Mouse (Mus musculus) forebrain, embryonic 13.5 days (tissue): ENCODE results near the gene Hspa5. TPM values are rescaled to one million over a fixed set of nuclear protein-coding genes. Genes with fewer than 3 reads are reported as not detected.
"Not testable (repeated sequence)": the region's sequence is repeated elsewhere in the genome, so short reads cannot be mapped to it uniquely, and the experiment has no call there.

Experiments
- ATAC-seq: fragments of 200-750 bp; cut with Nextera tagmentation; 2 replicates; pipeline ENCODE4 v1.8.0; 2017
- H3K27ac ChIP-seq: fragments of 300-500 bp; sonication (generic); 2 replicates; pipeline ENCODE4 v1.5.1; 2015; ENCODE audit warnings: inconsistent platforms, mild to moderate bottlenecking, moderate library complexity
- H3K27me3 ChIP-seq: fragments of 300-500 bp; sonication (generic); 2 replicates; pipeline ENCODE4 v1.6.1; 2015; ENCODE audit warnings: mild to moderate bottlenecking, inconsistent platforms
- H3K36me3 ChIP-seq: fragments of 300-500 bp; sonication (generic); 2 replicates; pipeline ENCODE4 v1.6.1; 2015; ENCODE audit warnings: mild to moderate bottlenecking, inconsistent platforms; ENCODE audit not compliant: poor library complexity, severe bottlenecking
- H3K4me1 ChIP-seq: fragments of 300-500 bp; sonication (generic); 2 replicates; pipeline ENCODE4 v1.6.1; 2015; ENCODE audit warnings: inconsistent platforms
- H3K4me2 ChIP-seq: fragments of 300-500 bp; sonication (generic); 2 replicates; pipeline ENCODE4 v1.6.1; 2015; ENCODE audit warnings: inconsistent platforms, mild to moderate bottlenecking, moderate library complexity
- H3K4me3 ChIP-seq: fragments of 300-500 bp; sonication (generic); 2 replicates; pipeline ENCODE4 v1.5.1; 2015; ENCODE audit warnings: mild to moderate bottlenecking, inconsistent platforms
- H3K9ac ChIP-seq: fragments of 300-500 bp; sonication (generic); 2 replicates; pipeline ENCODE4 v1.6.1; 2015; ENCODE audit warnings: mild to moderate bottlenecking, inconsistent platforms
- H3K9me3 ChIP-seq: fragments of 300-500 bp; sonication (generic); replicated peaks from 2 replicates; pipeline ENCODE4 v1.6.1; 2016; ENCODE audit warnings: inconsistent platforms
- WGBS: fragments of 180-500 bp; shearing (Covaris S2); methylation state at CpG from one replicate; pipeline ENCODE4 v1.1.7; 2015; 5-methylcytosine and 5-hydroxymethylcytosine counted together
- polyA plus RNA-seq: library from polyadenylated mRNA; unstranded; fragments of >200 nt; fragmentation: Nextera tagmentation; extraction: Ambion mirVana; gene quantifications from 2 replicates; pipeline ENCODE4 v1.2.1, GENCODE M21; 2015

Gene Hspa5
- polyA plus RNA-seq, 1 experiment from 2014 or later: 424 TPM

GRCm38 (mm10) chr2:34773673-34774072 is 1.9 kb downstream of the Hspa5 start:
- Histone ChIP-seq H3K9ac (peak overlapping the region; percentile 7), H3K9me3 (no peaks in the 10 kb centered on the region), H3K27me3 (no peaks in the 10 kb centered on the region), H3K36me3 (peaks cover 55% of the 10 kb centered on the region), H3K27ac (no peak overlapping the region), H3K4me2 (peak overlapping the region; percentile 77), H3K4me3 (peak overlapping the region; percentile 99), H3K4me1 (peaks cover 64% of the 10 kb centered on the region)
- ATAC-seq: no peak
- WGBS: 95% methylated on average over 4 of the region's 4 CpGs

GRCm38 (mm10) chr2:34774493-34774892 is 2.7 kb downstream of the Hspa5 start:
- Histone ChIP-seq H3K9ac (no peak overlapping the region), H3K4me1 (peaks cover 64% of the 10 kb centered on the region), H3K36me3 (peaks cover 63% of the 10 kb centered on the region), H3K4me3 (0 out of 2 replicates have a peak overlapping the region, but pooled peaks have one; percentile 99), H3K27me3 (no peaks in the 10 kb centered on the region), H3K9me3 (no peaks in the 10 kb centered on the region), H3K4me2 (peak overlapping the region; percentile 77), H3K27ac (no peak overlapping the region)
- no peak for ATAC-seq
- 93% methylated on average over 6 of the region's 6 CpGs for WGBS

- no peak for ATAC-seq
- 63% methylated on average over 1 of the region's 1 CpGs for WGBS
- H3K9me3 ChIP-seq: no peaks in the 10 kb centered on the region
- peaks cover 83% of the 10 kb centered on the region for H3K36me3 ChIP-seq
- peaks cover 56% of the 10 kb centered on the region for H3K4me1 ChIP-seq
- no peak overlapping the region for H3K9ac ChIP-seq
- H3K4me3 ChIP-seq: peak overlapping the region; percentile 6; the same call in 1 of the 2 replicates
- H3K27ac ChIP-seq: no peak overlapping the region
- H3K27me3 ChIP-seq: no peaks in the 10 kb centered on the region
- H3K4me2 ChIP-seq: peak overlapping the region; percentile 77; the same call in 1 of the 2 replicates
Observed at GRCm38 (mm10) chr2:34777237-34777868, 5.6 kb downstream of the Hspa5 start.

GRCm38 (mm10) chr2:34783064-34784020 is 11.6 kb downstream of the Hspa5 start:
- no peaks in the 10 kb centered on the region for H3K4me1 ChIP-seq
- no peak for ATAC-seq
- 92% methylated on average over 14 of the region's 14 CpGs for WGBS

GRCm38 (mm10) chr2:34784085-34784484 is 12.3 kb downstream of the Hspa5 start:
- Histone ChIP-seq H3K27ac (no peak overlapping the region), H3K9ac (no peak overlapping the region), H3K4me2 (no peak overlapping the region), H3K4me1 (no peaks in the 10 kb centered on the region), H3K27me3 (no peaks in the 10 kb centered on the region), H3K9me3 (no peaks in the 10 kb centered on the region), H3K4me3 (no peak overlapping the region), H3K36me3 (peaks cover 63% of the 10 kb centered on the region)
- ATAC-seq: no peak
- 76% methylated on average over 2 of the region's 2 CpGs for WGBS

More at GRCm38 (mm10) chr2:34783064-34784020, 11.6 kb downstream of the Hspa5 start:
- H3K27ac ChIP-seq: no peak overlapping the region
- H3K36me3 ChIP-seq: peaks cover 67% of the 10 kb centered on the region
- no peak overlapping the region for H3K4me3 ChIP-seq
- H3K27me3 ChIP-seq: no peaks in the 10 kb centered on the region
- H3K9me3 ChIP-seq: no peaks in the 10 kb centered on the region
- H3K9ac ChIP-seq: no peak overlapping the region
- H3K4me2 ChIP-seq: no peak overlapping the region

GRCm38 (mm10) chr2:34790282-34790681 is 18.5 kb downstream of the Hspa5 start:
- WGBS: 91% methylated on average over 8 of the region's 8 CpGs
- H3K9ac ChIP-seq: no peak overlapping the region
- no peaks in the 10 kb centered on the region for H3K4me1 ChIP-seq
- peaks cover 35% of the 10 kb centered on the region for H3K36me3 ChIP-seq
- no peaks in the 10 kb centered on the region for H3K27me3 ChIP-seq
- H3K4me3 ChIP-seq: no peak overlapping the region
- no peak overlapping the region for H3K4me2 ChIP-seq
- no peak for ATAC-seq
- H3K27ac ChIP-seq: no peak overlapping the region
- H3K9me3 ChIP-seq: no peaks in the 10 kb centered on the region

- H3K27ac ChIP-seq, H3K4me1 ChIP-seq, H3K9me3 ChIP-seq, H3K4me3 ChIP-seq, ATAC-seq, H3K4me2 ChIP-seq, H3K9ac ChIP-seq, H3K27me3 ChIP-seq: not testable (repeated sequence)
- WGBS: 89% methylated on average over 2 of the region's 2 CpGs
- peaks cover 25% of the 10 kb centered on the region for H3K36me3 ChIP-seq
Observed at GRCm38 (mm10) chr2:34792543-34792942, 20.8 kb downstream of the Hspa5 start.

- no peak for ATAC-seq
- Histone ChIP-seq H3K27ac (no peak overlapping the region), H3K27me3 (no peaks in the 10 kb centered on the region), H3K9me3 (no peaks in the 10 kb centered on the region), H3K9ac (no peak overlapping the region), H3K4me2 (no peak overlapping the region), H3K4me3 (no peak overlapping the region), H3K36me3 (peaks cover 22% of the 10 kb centered on the region), H3K4me1 (peaks cover 7% of the 10 kb centered on the region; the same call in 1 of the 2 replicates)
- 91% methylated on average over 2 of the region's 2 CpGs for WGBS
Observed at GRCm38 (mm10) chr2:34794511-34794910, 22.7 kb downstream of the Hspa5 start.

- H3K4me1 ChIP-seq: peaks cover 12% of the 10 kb centered on the region
- ATAC-seq: no peak
- H3K4me3 ChIP-seq: no peak overlapping the region
- H3K27ac ChIP-seq: no peak overlapping the region
- 96% methylated on average over 7 of the region's 7 CpGs for WGBS
- no peaks in the 10 kb centered on the region for H3K9me3 ChIP-seq
- no peak overlapping the region for H3K9ac ChIP-seq
- H3K4me2 ChIP-seq: no peak overlapping the region
- H3K27me3 ChIP-seq: no peaks in the 10 kb centered on the region
- peaks cover 14% of the 10 kb centered on the region for H3K36me3 ChIP-seq
Observed at GRCm38 (mm10) chr2:34795426-34795825, 23.7 kb downstream of the Hspa5 start.

GRCm38 (mm10) chr2:34799357-34800256 is 27.8 kb downstream of the Hspa5 start, which contains the start of gene Rabepk:
Gene Rabepk (minus strand): TSS chr2:34799912.
- Histone ChIP-seq H3K9me3 (no peaks in the 10 kb centered on the region), H3K9ac (peak within 1 kb of the TSS; percentile 69), H3K4me3 (peak within 1 kb of the TSS; percentile 60), H3K36me3 (0 out of 2 replicates have a peak, but pooled peaks cover 4% of the 10 kb centered on the region), H3K4me1 (peaks cover 27% of the 10 kb centered on the region), H3K4me2 (peak within 1 kb of the TSS; percentile 89), H3K27me3 (no peaks in the 10 kb centered on the region), H3K27ac (no peak within 1 kb of the TSS)
- 5% methylated on average over 44 of the region's 44 CpGs for WGBS
- peak; percentile 57 for ATAC-seq

- ATAC-seq: no peak
- Histone ChIP-seq H3K4me1 (peaks cover 31% of the 10 kb centered on the region), H3K36me3 (peaks cover 1% of the 10 kb centered on the region), H3K4me2 (no peak overlapping the region), H3K9ac (no peak overlapping the region), H3K27me3 (no peaks in the 10 kb centered on the region), H3K27ac (no peak overlapping the region), H3K4me3 (no peak overlapping the region), H3K9me3 (no peaks in the 10 kb centered on the region)
- WGBS: 84% methylated on average over 7 of the region's 7 CpGs
Observed at GRCm38 (mm10) chr2:34800371-34800770, 28.6 kb downstream of the Hspa5 start.
